ENCODE assay signal across 7 mouse cellular contexts in genomic region chr7:73718497-73719007, GRCm38 (mm10).
"Had no signal": no experiment of that assay in that cellular context is flagged by ENCODE, and none has a peak within 500 bp of the region (broad histone marks: within the 10 kb centered on the region; RNA-seq: fewer than 3 reads in every experiment).

No protein-coding gene starts in this region.

- H3K27ac ChIP-seq: limb, embryonic 15.5 days; liver, embryonic 12.5 days; midbrain, embryonic 12.5 days; stomach, postnatal 0 days had no signal

- H3K36me3 ChIP-seq: limb, embryonic 15.5 days; liver, embryonic 12.5 days; midbrain, embryonic 12.5 days had no signal

- H3K9me3 ChIP-seq: limb, embryonic 15.5 days; liver, embryonic 12.5 days; midbrain, embryonic 12.5 days had no signal

- ATAC-seq: liver, embryonic 12.5 days had no signal

- H3K9ac ChIP-seq: limb, embryonic 15.5 days; liver, embryonic 12.5 days; lung, embryonic 14.5 days; midbrain, embryonic 12.5 days had no signal

- H3K4me1 ChIP-seq: liver, embryonic 12.5 days had no signal

- H3K4me3 ChIP-seq: limb, embryonic 15.5 days; liver, embryonic 12.5 days; midbrain, embryonic 12.5 days had no signal

- H3K4me2 ChIP-seq: limb, embryonic 15.5 days; liver, embryonic 12.5 days; lung, embryonic 14.5 days; midbrain, embryonic 12.5 days had no signal

- H3K27me3 ChIP-seq: midbrain, embryonic 12.5 days had no signal

- DNase-seq: layer of hippocampus, adult 9-11 months; layer of hippocampus, postnatal 36 days had no signal
